Mouse (Mus musculus) neural tube, embryonic 10.5 days (tissue): ENCODE measurements around the gene Gpat3.
A peak's percentile ranks its signal among the peaks of the same experiment; 100 is the strongest.

Experiments used
- DNase-seq: peaks from one replicate; pipeline ENCODE4 v3.0.0-alpha.2; 2017; ENCODE audit warnings: low spot score; ENCODE audit errors: extremely low spot score

Gpat3 gene

GRCm38 (mm10) chr5:100914989-100915388 is 69.5 kb downstream of the Gpat3 start:
- peak; percentile 44 for DNase-seq

GRCm38 (mm10) chr5:100915411-100915810 is 69.9 kb downstream of the Gpat3 start:
- no peak for DNase-seq

- DNase-seq = no peak
Observed at GRCm38 (mm10) chr5:100916416-100916815, 70.9 kb downstream of the Gpat3 start.

GRCm38 (mm10) chr5:100917252-100917774 is 71.8 kb downstream of the Gpat3 start:
- peak; percentile 73 for DNase-seq

GRCm38 (mm10) chr5:100919069-100919468 is 73.6 kb downstream of the Gpat3 start:
- DNase-seq = peak; percentile 53

- DNase-seq = no peak
Observed at GRCm38 (mm10) chr5:100929698-100930097, 84.2 kb downstream of the Gpat3 start.

- no peak for DNase-seq
Observed at GRCm38 (mm10) chr5:100943716-100944115, 98.2 kb downstream of the Gpat3 start.

GRCm38 (mm10) chr5:100945336-100945735 is 99.8 kb downstream of the Gpat3 start:
- no peak for DNase-seq
